19 mouse cellular contexts compared by ENCODE assay signal in genomic region chr7:40636369-40636768, GRCm38 (mm10).
DNase-seq lines count a peak whose midpoint lies in the region; TF ChIP-seq lines count a peak whose summit lies in the region.
"Had no signal": no experiment of that assay in that cellular context is flagged by ENCODE, and none has a peak within 500 bp of the region (broad histone marks: within the 10 kb centered on the region; RNA-seq: fewer than 3 reads in every experiment).

No protein-coding gene starts in this region.

- H3K36me3 ChIP-seq in kidney, adult 2 months (ENCODE audit: control insufficient read depth, insufficient read depth, low read length) = no peaks in the 10 kb centered on the region
- H3K36me3 ChIP-seq: embryonic facial prominence, embryonic 10.5 days; heart, embryonic 12.5 days; hindbrain, embryonic 10.5 days had no signal

- TF ChIP-seq POLR2A in kidney, adult 2 months (IDR thresholded peaks at IDR 0.05; ENCODE audit: low read depth, low read length) = no peak

- H3K4me3 ChIP-seq in kidney, adult 2 months (ENCODE audit: insufficient read depth, low read depth, low read length) = no peak overlapping the region
- H3K4me3 ChIP-seq in gastrocnemius, adult 2 months = no peak overlapping the region
- H3K4me3 ChIP-seq: embryonic facial prominence, embryonic 10.5 days; forebrain, embryonic 13.5 days; heart, adult 2 months; heart, embryonic 12.5 days; hindbrain, embryonic 10.5 days had no signal

- no peaks in the 10 kb centered on the region for H3K27me3 ChIP-seq in kidney, adult 2 months (replicated peaks; ENCODE audit: control insufficient read depth, insufficient read depth, low read length)
- H3K27me3 ChIP-seq: forebrain, embryonic 13.5 days; heart, embryonic 12.5 days had no signal

- intact Hi-C loops in gastrocnemius, adult 2 months (cut with DNase I) = no loop called here

- peak; percentile 83 for DNase-seq in kidney, adult 2 months
- DNase-seq in kidney, adult 9 months = peak; percentile 83
- peak; percentile 10 for DNase-seq in kidney, postnatal 10 days
- DNase-seq in yolk sac, embryonic 10.5 days (ENCODE audit: low spot score) = peak; percentile 21
- DNase-seq in gastrocnemius, adult 2 months = no peak
- no peak for DNase-seq in ovary, postnatal 10 days (ENCODE audit: low spot score)
- DNase-seq in gastrocnemius, postnatal 10 days = no peak
- DNase-seq: adrenal gland, adult 2 months; adrenal gland, postnatal 25 days; cerebellum, adult 18-20 months; cerebellum, adult 9-11 months; cerebellum, postnatal 36 days; forebrain, postnatal 0 days; heart, adult 2 months had no signal

- WGBS in kidney, adult 2 months = 36% methylated on average over 3 of the region's 3 CpGs

- H3K4me1 ChIP-seq in kidney, adult 2 months (ENCODE audit: control insufficient read depth, insufficient read depth, low read length) = peaks cover 3% of the 10 kb centered on the region; the same call in 1 of the 2 replicates
- H3K4me1 ChIP-seq: embryonic facial prominence, embryonic 10.5 days; forebrain, embryonic 13.5 days; heart, embryonic 12.5 days; hindbrain, embryonic 10.5 days had no signal

- no peak for TF ChIP-seq CTCF in kidney, adult 2 months (conservative IDR thresholded peaks at IDR 0.05; ENCODE audit: insufficient read depth, insufficient read length, low read depth, low read length)
- no peak for TF ChIP-seq CTCF in gastrocnemius, adult 2 months (IDR thresholded peaks at IDR 0.05)

- H3K27ac ChIP-seq in kidney, adult 2 months (ENCODE audit: insufficient read depth, low read depth, low read length) = peak overlapping the region; percentile 80
- no peak overlapping the region for H3K27ac ChIP-seq in gastrocnemius, adult 2 months
- H3K27ac ChIP-seq: embryonic facial prominence, embryonic 10.5 days; forebrain, embryonic 13.5 days; heart, adult 2 months; hindbrain, embryonic 10.5 days; hindbrain, embryonic 14.5 days had no signal

Comparison
In these comparisons a context has a peak if more than half of its experiments do, and no peak if none do; other contexts are left out.
1. DNase-seq: peak in kidney, adult 2 months (single experiment), kidney, adult 9 months (single experiment), kidney, postnatal 10 days (single experiment) and yolk sac, embryonic 10.5 days (single experiment); none in gastrocnemius, adult 2 months (single experiment), ovary, postnatal 10 days (single experiment) and gastrocnemius, postnatal 10 days (single experiment).